Mouse (Mus musculus): Measurements from ENCODE around the gene Lysmd2.

DNA sequence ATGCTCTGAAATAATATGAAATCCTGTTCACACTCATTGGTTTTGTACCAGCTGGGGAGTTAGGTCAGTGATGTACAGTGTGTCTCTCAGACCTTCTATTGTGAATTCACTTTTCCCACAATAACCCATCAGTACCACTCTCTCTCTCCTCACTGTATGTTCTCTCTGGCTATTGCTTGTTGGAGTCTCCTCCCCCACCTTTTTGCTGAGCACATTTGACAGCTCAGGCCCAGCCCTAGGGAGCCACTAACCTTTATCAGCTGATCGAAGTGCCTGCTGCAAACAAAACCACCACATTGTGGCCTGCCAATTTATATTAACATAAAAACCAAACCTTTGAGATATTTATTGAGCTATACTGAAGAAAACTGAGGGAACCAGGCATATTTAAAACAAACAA is 16.0 kb upstream of the Lysmd2 start:
- no peak for TF ChIP-seq CTCF (IDR thresholded peaks at IDR 0.05; ENCODE audit: low read depth, low read length)
- TF ChIP-seq TAL1 (conservative IDR thresholded peaks at IDR 0.05; ENCODE audit: low read depth, low read length): no peak
- no peak for TF ChIP-seq GATA1 (IDR thresholded peaks at IDR 0.05; ENCODE audit: borderline replicate concordance, low read length)
- no peak for TF ChIP-seq GATA2 (IDR thresholded peaks at IDR 0.05; ENCODE audit: borderline replicate concordance, low read depth, low read length)

Data from G1E (cell line).